Mouse (Mus musculus) bone marrow macrophage, adult 2 months (primary cell): Measurements from ENCODE around the gene Frmd8.

Experiments
- CTCF ChIP-seq: IDR thresholded peaks from 2 replicates; pipeline ENCODE4 v1.5.1; 2012; ENCODE audit warnings: low read depth, mild to moderate bottlenecking, low read length, moderate library complexity
- POLR2A ChIP-seq: IDR thresholded peaks from 2 replicates; pipeline ENCODE4 v1.6.1; 2012; ENCODE audit warnings: mild to moderate bottlenecking, low read depth, low read length, borderline replicate concordance

- no peak for TF ChIP-seq POLR2A
- TF ChIP-seq CTCF, result no peak
Observed at GRCm38 (mm10) chr19:5822174-5822833, 52.8 kb downstream of the Frmd8 start.
